Mouse (Mus musculus) intestine, embryonic 14.5 days (tissue): ENCODE results near the gene Flvcr1. TPM values are rescaled to one million over a fixed set of nuclear protein-coding genes. Genes with fewer than 3 reads are reported as not detected.

ENCODE experiments used
- ATAC-seq: fragments of 200-750 bp; cut with Nextera tagmentation; replicated peaks from 2 replicates; pipeline ENCODE4 v1.8.0; 2017; ENCODE audit warnings: low read depth, moderate number of reproducible peaks, moderate TSS enrichment, moderate library complexity; ENCODE audit not compliant: low FRiP score, low TSS enrichment
- DNase-seq: peaks from one replicate; pipeline ENCODE4 v3.0.0-alpha.2; 2018; ENCODE audit warnings: low spot score
- H3K27ac ChIP-seq: fragments of 300-500 bp; sonication (generic); 2 replicates; pipeline ENCODE4 v1.5.1; 2014; ENCODE audit warnings: low read depth, mild to moderate bottlenecking, control low read depth
- H3K27me3 ChIP-seq: fragments of 300-500 bp; sonication (generic); replicated peaks from 2 replicates; pipeline ENCODE4 v1.6.1; 2014; ENCODE audit warnings: low read length, control low read depth; ENCODE audit not compliant: control insufficient read depth, insufficient read depth
- H3K36me3 ChIP-seq: fragments of 300-500 bp; sonication (generic); 2 replicates; pipeline ENCODE4 v1.6.1; 2014; ENCODE audit warnings: low read length, control low read depth; ENCODE audit not compliant: control insufficient read depth, insufficient read depth
- H3K4me1 ChIP-seq: fragments of 300-500 bp; sonication (generic); replicated peaks from 2 replicates; pipeline ENCODE4 v1.6.1; 2014; ENCODE audit warnings: low read length, control low read depth, mixed read lengths; ENCODE audit not compliant: control insufficient read depth, insufficient read depth
- H3K4me2 ChIP-seq: fragments of 300-500 bp; sonication (generic); 2 replicates; pipeline ENCODE4 v1.6.1; 2014; ENCODE audit warnings: low read length
- H3K4me3 ChIP-seq: fragments of 300-500 bp; sonication (generic); 2 replicates; pipeline ENCODE4 v1.5.1; 2014; ENCODE audit warnings: low read depth, low read length, control low read depth, mixed read lengths
- H3K9ac ChIP-seq: fragments of 300-500 bp; sonication (generic); 2 replicates; pipeline ENCODE4 v1.6.1; 2014; ENCODE audit warnings: mild to moderate bottlenecking, low read length
- H3K9me3 ChIP-seq: fragments of 300-500 bp; sonication (generic); 2 replicates; pipeline ENCODE4 v1.6.1; 2016; ENCODE audit warnings: low read length, control low read depth; ENCODE audit not compliant: control insufficient read depth
- WGBS: fragments of 180-500 bp; shearing (Covaris S2); extraction: QIAGEN DNeasy Blood & Tissue Kit; methylation state at CpG from one replicate; pipeline ENCODE4 v1.1.7; 2014; 5-methylcytosine and 5-hydroxymethylcytosine counted together
- polyA plus RNA-seq: library from polyadenylated mRNA; unstranded; fragments of >200 nt; fragmentation: Nextera tagmentation; extraction: Ambion mirVana; gene quantifications from 2 replicates; pipeline ENCODE4 v1.2.1, GENCODE M21; 2014

The Flvcr1 gene
- 8.4 and 9.5 TPM in 2 replicates for polyA plus RNA-seq

DNA sequence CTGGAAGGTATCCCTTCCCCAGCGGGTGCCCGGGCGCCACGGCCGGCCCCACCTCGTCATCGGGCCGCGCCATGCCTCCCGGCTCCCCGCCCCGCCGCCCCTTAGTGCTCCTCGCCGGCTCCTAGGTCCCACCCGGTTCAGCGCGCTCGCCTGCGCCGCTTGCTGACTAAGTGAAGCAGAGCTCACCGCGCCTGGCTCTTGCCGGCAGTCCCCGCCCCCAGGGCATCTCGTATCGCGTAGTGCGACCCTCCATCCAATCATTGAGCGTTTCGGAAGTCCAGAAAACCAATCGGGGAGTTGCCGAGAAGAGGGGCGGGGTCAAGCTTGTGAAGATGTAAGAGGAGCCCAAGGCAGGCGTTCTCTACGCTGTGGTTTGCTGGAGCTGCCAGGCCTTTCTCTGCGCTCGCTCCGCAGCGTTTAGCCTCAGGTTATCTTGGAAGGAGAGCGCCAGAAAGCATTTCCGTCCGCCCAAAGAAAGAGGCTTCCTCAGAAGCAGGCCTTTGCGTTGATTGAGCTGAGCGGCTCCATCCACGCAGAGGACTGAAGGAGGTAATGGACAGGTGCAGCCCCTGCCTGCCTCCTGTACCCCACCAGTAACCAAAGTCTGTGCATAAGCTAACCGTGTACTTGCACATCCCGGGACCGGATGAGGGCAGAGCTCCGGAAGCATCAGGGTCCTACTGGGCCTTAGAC is at the start of gene Flvcr1:
Gene Flvcr1 (minus strand): TSS at position 138 of the 693 bp plus-strand sequence.
- Histone ChIP-seq H3K36me3 (peaks cover 7% of the 10 kb centered on the region; the same call in 1 of the 2 replicates), H3K9ac (peak within 1 kb of the TSS; percentile 79), H3K27me3 (no peaks in the 10 kb centered on the region), H3K27ac (peak within 1 kb of the TSS; percentile 80), H3K4me1 (peaks cover 15% of the 10 kb centered on the region), H3K9me3 (no peaks in the 10 kb centered on the region), H3K4me3 (peak within 1 kb of the TSS; percentile 71), H3K4me2 (peak within 1 kb of the TSS; percentile 72)
- peak; percentile 94 for DNase-seq
- peak; percentile 100 for ATAC-seq
- WGBS, result under 1% methylated on average over 37 of the region's 50 CpGs

DNA sequence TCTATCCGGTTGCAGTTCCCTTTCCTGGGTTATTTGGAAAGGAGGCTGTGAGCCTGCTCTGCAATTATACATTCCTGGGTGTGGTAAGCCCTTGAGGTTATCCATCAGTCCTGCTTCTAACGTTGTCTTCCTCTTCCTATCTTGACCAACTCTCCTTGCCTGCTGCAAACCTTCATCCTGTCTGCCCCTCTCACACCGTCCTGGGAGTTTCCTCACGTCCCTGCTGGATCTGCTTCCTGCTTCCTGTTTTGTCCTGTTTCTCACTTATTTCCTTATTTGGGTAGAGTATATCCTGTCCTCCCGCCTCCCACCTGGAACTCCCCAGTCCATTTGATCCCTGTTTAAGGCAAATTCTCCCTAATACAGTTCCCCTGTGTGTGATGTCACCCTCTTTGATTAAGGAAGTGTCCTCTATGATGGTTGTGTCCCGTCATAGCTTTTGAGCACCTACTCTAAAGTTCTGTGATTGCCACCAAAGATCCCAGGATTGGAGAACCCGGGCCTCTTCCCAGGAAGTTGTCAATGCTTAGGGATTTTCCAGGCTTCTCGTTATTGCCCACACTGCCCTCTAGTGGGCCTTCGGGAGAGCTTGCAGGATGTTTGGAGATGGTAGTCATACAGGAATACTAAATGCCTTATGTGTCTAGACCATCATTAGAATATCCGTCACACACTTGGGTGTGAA is 49.4 kb upstream of the Flvcr1 start:
- H3K9me3 ChIP-seq, result no peaks in the 10 kb centered on the region
- WGBS, result 54% methylated on average over 10 of the region's 10 CpGs
- H3K9ac ChIP-seq, result no peak overlapping the region
- H3K4me3 ChIP-seq, result no peak overlapping the region
- ATAC-seq, result no peak
- H3K4me1 ChIP-seq, result no peaks in the 10 kb centered on the region
- H3K4me2 ChIP-seq, result no peak overlapping the region
- H3K36me3 ChIP-seq, result peaks cover 89% of the 10 kb centered on the region
- H3K27ac ChIP-seq, result no peak overlapping the region
- no peaks in the 10 kb centered on the region for H3K27me3 ChIP-seq
- DNase-seq, result peak; percentile 64

- 88% methylated on average over 4 of the region's 4 CpGs for WGBS
- H3K36me3 ChIP-seq, result peaks cover 96% of the 10 kb centered on the region
- no peak for ATAC-seq
These were observed 47.5 kb upstream of the Flvcr1 start for GRCm38 (mm10) chr1:191073486-191073885.

DNA sequence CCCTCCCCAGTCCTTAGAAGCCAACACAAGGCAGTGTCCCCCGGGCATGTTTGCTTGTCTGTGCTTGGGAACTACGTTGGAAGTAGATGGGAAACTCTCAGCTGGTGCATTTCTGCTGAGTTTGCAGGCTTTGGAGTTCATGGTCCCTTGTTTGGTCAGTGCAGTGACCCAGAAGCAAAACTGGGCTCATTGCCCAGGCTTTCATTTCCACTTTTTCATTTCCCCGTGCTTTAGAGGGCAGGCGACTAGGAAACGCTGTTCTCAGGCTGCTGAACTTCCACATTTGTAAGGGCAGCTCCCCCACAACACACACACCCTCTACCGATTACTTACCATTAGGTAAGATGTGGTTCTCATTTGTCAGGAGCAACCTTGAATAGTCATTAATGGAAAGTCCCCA is 47.0 kb upstream of the Flvcr1 start:
- Histone ChIP-seq H3K4me1 (no peaks in the 10 kb centered on the region), H3K27me3 (no peaks in the 10 kb centered on the region), H3K27ac (no peak overlapping the region), H3K4me2 (no peak overlapping the region), H3K4me3 (no peak overlapping the region), H3K9me3 (no peaks in the 10 kb centered on the region), H3K9ac (no peak overlapping the region), H3K36me3 (peaks cover 95% of the 10 kb centered on the region)
- DNase-seq (no peak), ATAC-seq (no peak)
- WGBS, result 82% methylated on average over 6 of the region's 6 CpGs

More at GRCm38 (mm10) chr1:191073486-191073885, 47.5 kb upstream of the Flvcr1 start:
- Histone ChIP-seq H3K4me3 (no peak overlapping the region), H3K9ac (no peak overlapping the region), H3K4me1 (no peaks in the 10 kb centered on the region), H3K27me3 (no peaks in the 10 kb centered on the region), H3K9me3 (no peaks in the 10 kb centered on the region), H3K27ac (no peak overlapping the region), H3K4me2 (no peak overlapping the region)
- no peak for DNase-seq

GRCm38 (mm10) chr1:191072329-191072913 is 46.5 kb upstream of the Flvcr1 start:
- Histone ChIP-seq H3K27ac (no peak overlapping the region), H3K4me3 (no peak overlapping the region), H3K27me3 (no peaks in the 10 kb centered on the region), H3K36me3 (peaks cover 95% of the 10 kb centered on the region), H3K9me3 (no peaks in the 10 kb centered on the region), H3K4me1 (no peaks in the 10 kb centered on the region), H3K9ac (no peak overlapping the region), H3K4me2 (no peak overlapping the region)
- ATAC-seq (no peak), DNase-seq (no peak)
- 90% methylated on average over 16 of the region's 16 CpGs for WGBS

DNA sequence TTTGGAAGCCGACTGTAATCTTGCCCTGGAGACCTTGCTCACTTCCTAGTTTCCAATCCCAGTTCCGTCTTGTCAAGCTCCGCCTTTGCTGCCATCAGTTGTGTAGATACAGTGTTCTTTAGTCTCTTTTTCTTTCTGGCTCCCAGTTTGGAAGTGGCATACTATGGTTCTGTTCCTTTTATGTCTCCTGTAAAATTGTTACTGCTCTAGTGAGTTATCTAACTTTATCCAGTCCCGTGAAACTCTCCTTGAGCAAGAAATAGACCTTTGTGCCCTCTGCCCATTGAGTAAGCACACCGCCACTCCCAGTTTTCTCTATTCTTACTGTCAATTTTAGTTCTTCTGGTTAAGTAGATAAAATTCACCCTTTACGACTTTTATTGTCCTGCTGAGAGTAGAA is 45.7 kb upstream of the Flvcr1 start:
- no peak overlapping the region for H3K9ac ChIP-seq
- H3K4me2 ChIP-seq, result no peak overlapping the region
- ATAC-seq (no peak), DNase-seq (no peak)
- H3K9me3 ChIP-seq, result no peaks in the 10 kb centered on the region
- peaks cover 94% of the 10 kb centered on the region for H3K36me3 ChIP-seq
- H3K4me1 ChIP-seq, result no peaks in the 10 kb centered on the region
- H3K27ac ChIP-seq, result no peak overlapping the region
- 83% methylated on average over 6 of the region's 6 CpGs for whole genome bisulfite sequencing
- no peaks in the 10 kb centered on the region for H3K27me3 ChIP-seq
- no peak overlapping the region for H3K4me3 ChIP-seq

- Histone ChIP-seq H3K36me3 (peaks cover 93% of the 10 kb centered on the region), H3K4me3 (no peak overlapping the region), H3K9ac (no peak overlapping the region), H3K9me3 (no peaks in the 10 kb centered on the region), H3K27ac (no peak overlapping the region), H3K27me3 (no peaks in the 10 kb centered on the region), H3K4me1 (no peaks in the 10 kb centered on the region), H3K4me2 (no peak overlapping the region)
- ATAC-seq (no peak), DNase-seq (no peak)
- 86% methylated on average over 4 of the region's 4 CpGs for WGBS
These were observed 44.3 kb upstream of the Flvcr1 start for GRCm38 (mm10) chr1:191070259-191070658.

DNA sequence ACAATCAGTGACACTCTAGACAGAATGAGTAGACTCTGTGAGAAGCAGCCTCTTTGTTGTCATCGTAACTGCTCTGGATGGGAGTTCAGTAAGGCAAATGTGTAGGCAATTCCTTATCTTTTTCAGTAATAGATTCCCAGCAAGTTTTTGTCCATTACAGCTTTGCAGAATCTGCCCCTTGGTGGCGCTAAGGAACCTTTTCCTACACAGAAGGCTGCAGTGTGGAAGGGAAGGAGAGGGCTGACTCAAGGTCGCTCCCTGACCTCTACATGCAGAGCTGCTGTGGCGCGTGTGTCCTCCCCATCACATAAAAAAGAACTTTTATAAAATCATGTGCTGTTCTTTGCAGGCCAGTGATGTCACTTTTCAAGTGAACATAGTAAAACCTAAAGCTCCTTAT is 42.4 kb upstream of the Flvcr1 start:
- DNase-seq, result no peak

More for the DNA sequence above, 42.4 kb upstream of the Flvcr1 start:
- Histone ChIP-seq H3K9ac (no peak overlapping the region), H3K4me2 (no peak overlapping the region), H3K9me3 (no peaks in the 10 kb centered on the region), H3K27ac (no peak overlapping the region), H3K27me3 (no peaks in the 10 kb centered on the region), H3K4me1 (peaks cover 8% of the 10 kb centered on the region), H3K4me3 (no peak overlapping the region), H3K36me3 (peaks cover 75% of the 10 kb centered on the region)
- ATAC-seq, result no peak
- WGBS, result 82% methylated on average over 5 of the region's 5 CpGs
